Mouse (Mus musculus) liver, adult 2 months (tissue): Measurements from ENCODE around the gene Amotl2.

Experiments
- CTCF ChIP-seq: fragments of 200-500 bp; IDR thresholded peaks from 2 replicates; pipeline ENCODE4 v1.5.1; 2011; ENCODE audit warnings: low read depth, low read length, control low read depth
- POLR2A ChIP-seq: fragments of 200-500 bp; IDR thresholded peaks from 2 replicates; pipeline ENCODE4 v1.6.1; 2011; ENCODE audit warnings: low read length, control low read depth; ENCODE audit not compliant: insufficient read depth; ENCODE audit errors: extremely low read depth

- TF ChIP-seq CTCF (no peak), POLR2A (no peak)
Measured at GRCm38 (mm10) chr9:102690891-102691290, 25.6 kb upstream of the Amotl2 start.
